Mouse (Mus musculus) liver, postnatal 0 days (tissue): ENCODE results near the gene C1qtnf6.

ENCODE experiments used
- CTCF ChIP-seq: sonication (generic); IDR thresholded peaks from 2 replicates; pipeline ENCODE4 v1.5.1; 2016; ENCODE audit warnings: antibody characterized with exemption, low read depth
- EP300 ChIP-seq: IDR thresholded peaks from 2 replicates; pipeline ENCODE4 v1.6.1; 2016; ENCODE audit warnings: antibody characterized with exemption, low read depth, mild to moderate bottlenecking

DNA sequence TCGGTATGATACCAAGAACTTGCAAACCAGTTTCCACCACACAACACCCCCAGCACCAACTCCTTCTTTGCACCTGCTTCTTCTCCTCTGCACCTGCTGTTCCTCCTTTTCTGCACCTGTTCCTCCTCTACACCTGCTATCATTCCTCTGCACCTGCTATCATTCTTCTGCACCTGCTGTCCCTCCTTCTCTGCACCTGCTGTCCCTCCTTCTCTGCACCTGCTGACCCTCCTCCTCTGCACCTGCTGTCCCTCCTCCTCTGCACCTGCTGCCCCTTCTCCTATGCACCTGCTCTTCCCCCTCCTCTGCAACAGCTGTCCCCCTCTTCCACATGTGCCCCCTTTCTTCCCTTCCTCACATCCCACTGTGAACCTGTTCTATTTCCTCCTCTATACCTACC lies 44.7 kb downstream of the C1qtnf6 start:
- TF ChIP-seq CTCF: no peak
- TF ChIP-seq EP300: no peak
